Mouse (Mus musculus) adrenal gland, adult 2 months (tissue): ENCODE results near the gene Gpx1. TPM values are rescaled to one million over a fixed set of nuclear protein-coding genes. Genes with fewer than 3 reads are reported as not detected.

ENCODE experiments used
- polyA plus RNA-seq: library from polyadenylated mRNA; depleted of rRNA; stranded (reverse); fragments of >200 nt; gene quantifications from 2 replicates; pipeline ENCODE4 v1.2.3, GENCODE M21; 2012; rRNA removed
- total RNA-seq, 2 experiments: library from RNA; stranded (reverse); gene quantifications; 2 replicates each; pipeline ENCODE4 v1.2.3; 2021

Gene Gpx1
- total and polyA plus RNA-seq, 3 experiments, result 694 to 1,573 (median 927) TPM

Other genes starting within 250 kb of the Gpx1 start
- 10 to 100 TPM; 90.2 to 91.6 TPM for gene Apeh, start 244.3 kb upstream of the Gpx1 start, total RNA-seq
- 96.2 and 121 TPM in 2 replicates for gene Apeh, start 244.3 kb upstream of the Gpx1 start, polyA plus RNA-seq
- 1 to 10 TPM; 5.0 to 5.2 TPM for gene Bsn, start 148.5 kb upstream of the Gpx1 start, total RNA-seq
- gene Bsn, start 148.5 kb upstream of the Gpx1 start, polyA plus RNA-seq, result 4.1 and 4.3 TPM in 2 replicates
- gene Dag1, start 74.9 kb upstream of the Gpx1 start, total RNA-seq, result 100 to 1,000 TPM; 143 to 148 TPM
- gene Dag1, start 74.9 kb upstream of the Gpx1 start, polyA plus RNA-seq, result 59.3 and 86.5 TPM in 2 replicates
- gene Nicn1, start 48.5 kb upstream of the Gpx1 start, total RNA-seq, result 10 to 100 TPM; 17.5 to 24.9 TPM
- gene Nicn1, start 48.5 kb upstream of the Gpx1 start, polyA plus RNA-seq, result 16.6 and 18.8 TPM in 2 replicates
- 1 to 10 TPM; 3.3 to 5.5 TPM for gene Amt, start 42.0 kb upstream of the Gpx1 start, total RNA-seq
- gene Amt, start 42.0 kb upstream of the Gpx1 start, polyA plus RNA-seq, result 2.2 and 2.6 TPM in 2 replicates
- gene Rhoa, start 32.8 kb upstream of the Gpx1 start, total RNA-seq, result 100 to 1,000 TPM; 355 to 363 TPM
- 169 and 187 TPM in 2 replicates for gene Rhoa, start 32.8 kb upstream of the Gpx1 start, polyA plus RNA-seq
- 10 to 100 TPM; 31.3 to 56.7 TPM for gene Tcta, start 32.7 kb upstream of the Gpx1 start, total RNA-seq
- 42.8 and 46.3 TPM in 2 replicates for gene Tcta, start 32.7 kb upstream of the Gpx1 start, polyA plus RNA-seq
- 100 to 1,000 TPM; 100 to 122 TPM for gene Usp4, start 8.9 kb downstream of the Gpx1 start, total RNA-seq
- gene Usp4, start 8.9 kb downstream of the Gpx1 start, polyA plus RNA-seq, result 47.0 and 52.3 TPM in 2 replicates
- 1 to 10 TPM in 1 of 2 experiments, under 1 TPM in 1; 0.52 to 1.8 TPM for gene 1700102P08Rik, start 53.9 kb downstream of the Gpx1 start, total RNA-seq
- gene 1700102P08Rik, start 53.9 kb downstream of the Gpx1 start, polyA plus RNA-seq, result 0.37 and 0.86 TPM in 2 replicates
- gene Ccdc36, start 89.6 kb downstream of the Gpx1 start, total RNA-seq, result not detected
- gene Ccdc36, start 89.6 kb downstream of the Gpx1 start, polyA plus RNA-seq, result not detected in 2 replicates
- gene BC048562, start 97.6 kb downstream of the Gpx1 start, total RNA-seq, result not detected
- gene BC048562, start 97.6 kb downstream of the Gpx1 start, polyA plus RNA-seq, result not detected in 2 replicates
- 10 to 100 TPM; 27.8 to 46.5 TPM for gene Ccdc71, start 121.6 kb downstream of the Gpx1 start, total RNA-seq
- 23.0 and 28.1 TPM in 2 replicates for gene Ccdc71, start 121.6 kb downstream of the Gpx1 start, polyA plus RNA-seq
- 10 to 100 TPM; 19.4 to 24.5 TPM for gene Klhdc8b, start 122.7 kb downstream of the Gpx1 start, total RNA-seq
- 73.1 and 81.9 TPM in 2 replicates for gene Klhdc8b, start 122.7 kb downstream of the Gpx1 start, polyA plus RNA-seq
- 100 to 1,000 TPM in 1 of 2 experiments, 10 to 100 TPM in 1; 94.0 to 107 TPM for gene Lamb2, start 140.8 kb downstream of the Gpx1 start, total RNA-seq
- 136 and 150 TPM in 2 replicates for gene Lamb2, start 140.8 kb downstream of the Gpx1 start, polyA plus RNA-seq
- gene Usp19, start 151.7 kb downstream of the Gpx1 start, total RNA-seq, result 100 to 1,000 TPM; 172 to 248 TPM
- gene Usp19, start 151.7 kb downstream of the Gpx1 start, polyA plus RNA-seq, result 221 and 261 TPM in 2 replicates
- 100 to 1,000 TPM; 186 to 192 TPM for gene Qars, start 168.8 kb downstream of the Gpx1 start, total RNA-seq
- 173 and 186 TPM in 2 replicates for gene Qars, start 168.8 kb downstream of the Gpx1 start, polyA plus RNA-seq
- gene Qrich1, start 177.9 kb downstream of the Gpx1 start, total RNA-seq, result 100 to 1,000 TPM; 105 to 126 TPM
- 119 and 129 TPM in 2 replicates for gene Qrich1, start 177.9 kb downstream of the Gpx1 start, polyA plus RNA-seq
- 100 to 1,000 TPM in 1 of 2 experiments, 10 to 100 TPM in 1; 75.6 to 123 TPM for gene Impdh2, start 221.4 kb downstream of the Gpx1 start, total RNA-seq
- 93.8 and 121 TPM in 2 replicates for gene Impdh2, start 221.4 kb downstream of the Gpx1 start, polyA plus RNA-seq
- gene Ndufaf3, start 228.5 kb downstream of the Gpx1 start, total RNA-seq, result 10 to 100 TPM; 60.7 to 68.7 TPM
- 76.7 and 98.4 TPM in 2 replicates for gene Ndufaf3, start 228.5 kb downstream of the Gpx1 start, polyA plus RNA-seq
- gene Dalrd3, start 231.0 kb downstream of the Gpx1 start, total RNA-seq, result 10 to 100 TPM; 67.2 to 70.7 TPM
- gene Dalrd3, start 231.0 kb downstream of the Gpx1 start, polyA plus RNA-seq, result 325 and 372 TPM in 2 replicates
- 100 to 1,000 TPM in 1 of 2 experiments, 10 to 100 TPM in 1; 91.5 to 126 TPM for gene Wdr6, start 239.8 kb downstream of the Gpx1 start, total RNA-seq
- 132 and 151 TPM in 2 replicates for gene Wdr6, start 239.8 kb downstream of the Gpx1 start, polyA plus RNA-seq